Mouse (Mus musculus) thymus, postnatal 36 days (tissue): Measurements from ENCODE around the gene Ino80d.
"Not testable (repeated sequence)": the region's sequence is repeated elsewhere in the genome, so short reads cannot be mapped to it uniquely, and the experiment has no call there.

Source experiments
- DNase-seq, 2 experiments: peaks; one replicate each; pipeline ENCODE4 v3.0.0; 2022; ENCODE audit warnings: mixed read lengths in 2 of 2

Gene Ino80d

GRCm38 (mm10) chr1:63114136-63114781 lies at the start of gene Ino80d:
Gene Ino80d (minus strand): TSS chr1:63114667.
- DNase-seq = peak; percentile 80 to 85

GRCm38 (mm10) chr1:63140231-63140630 lies 25.8 kb upstream of the Ino80d start:
- DNase-seq = no peak

- DNase-seq = not testable (repeated sequence)
These were observed 24.1 kb upstream of the Ino80d start for GRCm38 (mm10) chr1:63138586-63138985.

GRCm38 (mm10) chr1:63137971-63138370 lies 23.5 kb upstream of the Ino80d start:
- DNase-seq = no peak

GRCm38 (mm10) chr1:63134530-63134929 lies 20.1 kb upstream of the Ino80d start:
- no peak for DNase-seq

GRCm38 (mm10) chr1:63131766-63132165 lies 17.3 kb upstream of the Ino80d start:
- no peak for DNase-seq

GRCm38 (mm10) chr1:63130883-63131282 lies 16.4 kb upstream of the Ino80d start:
- no peak for DNase-seq

GRCm38 (mm10) chr1:63129857-63130690 lies 15.6 kb upstream of the Ino80d start:
- peak; percentile 8 to 29 for DNase-seq

- DNase-seq = no peak
These were observed 14.8 kb upstream of the Ino80d start for GRCm38 (mm10) chr1:63129273-63129672.

- no peak for DNase-seq
These were observed 11.7 kb upstream of the Ino80d start for GRCm38 (mm10) chr1:63126206-63126605.

- DNase-seq = no peak
These were observed 9.5 kb upstream of the Ino80d start for GRCm38 (mm10) chr1:63123823-63124450.

GRCm38 (mm10) chr1:63122005-63122404 lies 7.5 kb upstream of the Ino80d start:
- DNase-seq = no peak

GRCm38 (mm10) chr1:63120382-63120781 lies 5.9 kb upstream of the Ino80d start:
- DNase-seq = no peak

GRCm38 (mm10) chr1:63119675-63120074 lies 5.2 kb upstream of the Ino80d start:
- DNase-seq = no peak

GRCm38 (mm10) chr1:63115540-63115939 lies 1.1 kb upstream of the Ino80d start:
- DNase-seq = no peak

- DNase-seq = no peak
These were observed 629 bp upstream of the Ino80d start for GRCm38 (mm10) chr1:63115096-63115495.

- DNase-seq = peak; percentile 72 to 74
These were observed 962 bp downstream of the Ino80d start for GRCm38 (mm10) chr1:63113274-63114135.

- DNase-seq = peak; percentile 50 to 53
These were observed 1.6 kb downstream of the Ino80d start for GRCm38 (mm10) chr1:63112865-63113261.

- no peak for DNase-seq
These were observed 2.2 kb downstream of the Ino80d start for GRCm38 (mm10) chr1:63112151-63112864.

GRCm38 (mm10) chr1:63110536-63111285 lies 3.8 kb downstream of the Ino80d start:
- DNase-seq = peak; percentile 34 to 41
